Mouse (Mus musculus): ENCODE data around the gene Tmprss6. TPM values are rescaled to one million over a fixed set of nuclear protein-coding genes. Genes with fewer than 3 reads are reported as not detected.

Tmprss6 gene
- polyA plus RNA-seq, 1 experiment from 2014 or later = 0.45 TPM

DNA sequence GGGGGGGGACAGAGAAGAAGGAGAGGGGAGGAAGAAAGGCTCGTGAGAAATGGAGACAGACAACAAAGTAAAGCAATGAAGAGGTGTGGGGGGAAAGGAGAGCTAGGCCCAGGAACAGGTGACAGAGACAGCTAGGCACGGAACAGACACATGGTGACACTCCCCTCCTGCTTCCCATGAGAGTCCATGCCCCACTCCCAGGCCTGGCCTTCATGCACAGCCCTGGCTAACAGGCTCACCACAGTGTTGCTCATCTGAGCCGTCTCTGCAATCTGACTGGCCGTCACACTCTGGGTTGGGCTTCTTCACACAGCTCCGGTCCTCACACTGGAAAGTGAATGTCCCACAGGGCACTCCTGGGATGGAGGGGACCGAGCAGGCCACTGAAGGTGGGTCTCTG, 24.6 kb downstream of the Tmprss6 start:
- Histone ChIP-seq H3K4me3 (no peak overlapping the region), H3K36me3 (no peaks in the 10 kb centered on the region), H3K9ac (no peak overlapping the region; the same call in 1 of the 2 replicates), H3K27ac (replicated peaks) (no peak overlapping the region), H3K9me3 (no peaks in the 10 kb centered on the region), H3K4me1 (peaks cover 54% of the 10 kb centered on the region), H3K4me2 (no peak overlapping the region), H3K27me3 (replicated peaks) (peaks cover 14% of the 10 kb centered on the region; the same call in 1 of the 2 replicates)
- 42% methylated on average over 6 of the region's 6 CpGs for WGBS
- ATAC-seq (ENCODE audit: extremely low read depth, insufficient number of reproducible peaks, low FRiP score, low TSS enrichment) = no peak

GRCm38 (mm10) chr15:78442231-78442630, 26.2 kb downstream of the Tmprss6 start:
- Histone ChIP-seq H3K4me2 (no peak overlapping the region), H3K4me3 (no peak overlapping the region), H3K36me3 (no peaks in the 10 kb centered on the region), H3K27ac (replicated peaks) (no peak overlapping the region), H3K4me1 (peaks cover 61% of the 10 kb centered on the region), H3K27me3 (replicated peaks) (peaks cover 16% of the 10 kb centered on the region; the same call in 1 of the 2 replicates), H3K9me3 (no peaks in the 10 kb centered on the region), H3K9ac (no peak overlapping the region)
- 81% methylated on average over 19 of the region's 19 CpGs for WGBS
- ATAC-seq (ENCODE audit: extremely low read depth, insufficient number of reproducible peaks, low FRiP score, low TSS enrichment) = no peak

DNA sequence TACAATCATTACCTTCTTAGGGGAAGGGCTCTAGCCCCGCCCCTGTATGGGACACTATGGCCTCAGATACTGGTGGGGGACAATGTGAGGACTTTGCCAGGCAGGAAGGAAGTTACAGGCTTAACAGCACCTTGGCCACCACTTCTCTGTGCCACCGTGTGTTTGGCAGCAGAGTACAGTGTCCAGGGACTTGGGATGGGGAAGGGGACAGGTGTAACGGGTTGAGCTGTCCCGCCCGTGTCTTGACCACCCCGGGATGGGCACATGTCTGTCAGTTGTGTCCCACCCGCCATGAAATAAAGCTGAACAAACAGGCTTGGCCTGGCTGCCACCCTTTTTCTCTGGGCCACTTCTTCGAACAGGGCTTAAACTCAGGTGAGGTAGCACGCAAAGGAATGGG, 29.5 kb downstream of the Tmprss6 start:
- Histone ChIP-seq H3K36me3 (peaks cover 9% of the 10 kb centered on the region), H3K9me3 (no peaks in the 10 kb centered on the region), H3K9ac (no peak overlapping the region), H3K4me1 (peaks cover 73% of the 10 kb centered on the region), H3K27ac (replicated peaks) (no peak overlapping the region), H3K27me3 (replicated peaks) (peaks cover 31% of the 10 kb centered on the region), H3K4me2 (no peak overlapping the region), H3K4me3 (no peak overlapping the region)
- 55% methylated on average over 9 of the region's 9 CpGs for WGBS
- ATAC-seq (ENCODE audit: extremely low read depth, insufficient number of reproducible peaks, low FRiP score, low TSS enrichment) = no peak

DNA sequence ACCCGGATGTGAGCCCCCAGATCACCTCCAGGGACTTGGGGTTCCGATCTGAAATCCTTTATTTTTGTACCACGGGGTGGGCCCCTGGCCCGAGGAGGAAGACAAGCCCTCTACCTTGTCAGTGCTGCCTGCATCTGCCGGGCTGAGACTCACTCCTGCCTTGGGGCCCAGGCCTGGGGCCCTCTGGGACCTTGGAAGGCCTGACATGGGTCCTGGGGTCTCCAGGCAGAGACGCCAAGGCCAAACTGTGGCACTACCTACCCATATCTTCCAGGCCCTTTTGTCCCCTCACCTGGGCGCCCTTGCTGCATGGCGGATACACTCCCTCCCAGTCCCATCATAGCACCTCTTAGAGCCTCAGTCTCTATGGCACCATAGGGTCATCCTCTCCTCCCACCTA, 29.9 kb downstream of the Tmprss6 start:
- H3K4me1 ChIP-seq = peaks cover 68% of the 10 kb centered on the region

GRCm38 (mm10) chr15:78438018-78438394, 30.4 kb downstream of the Tmprss6 start:
- peaks cover 19% of the 10 kb centered on the region for H3K36me3 ChIP-seq
- H3K9me3 ChIP-seq = no peaks in the 10 kb centered on the region
- ATAC-seq (ENCODE audit: extremely low read depth, insufficient number of reproducible peaks, low FRiP score, low TSS enrichment) = no peak
- H3K9ac ChIP-seq = peak overlapping the region; percentile 76
- no peak overlapping the region for H3K4me3 ChIP-seq
- WGBS = 51% methylated on average over 4 of the region's 4 CpGs
- peaks cover 23% of the 10 kb centered on the region for H3K27me3 ChIP-seq (replicated peaks)
- peaks cover 65% of the 10 kb centered on the region for H3K4me1 ChIP-seq
- peak overlapping the region; percentile 84 for H3K27ac ChIP-seq (replicated peaks)
- H3K4me2 ChIP-seq = peak overlapping the region; percentile 77; the same call in 1 of the 2 replicates

More for the DNA sequence above, 29.9 kb downstream of the Tmprss6 start:
- H3K4me2 ChIP-seq = no peak overlapping the region
- WGBS = 52% methylated on average over 8 of the region's 8 CpGs
- no peak overlapping the region for H3K27ac ChIP-seq (replicated peaks)
- no peak overlapping the region for H3K4me3 ChIP-seq
- peaks cover 28% of the 10 kb centered on the region for H3K27me3 ChIP-seq (replicated peaks)
- ATAC-seq (ENCODE audit: extremely low read depth, insufficient number of reproducible peaks, low FRiP score, low TSS enrichment) = no peak
- H3K36me3 ChIP-seq = peaks cover 14% of the 10 kb centered on the region
- H3K9me3 ChIP-seq = no peaks in the 10 kb centered on the region
- 0 out of 2 replicates have a peak overlapping the region, but pooled peaks have one; percentile 25 for H3K9ac ChIP-seq

DNA sequence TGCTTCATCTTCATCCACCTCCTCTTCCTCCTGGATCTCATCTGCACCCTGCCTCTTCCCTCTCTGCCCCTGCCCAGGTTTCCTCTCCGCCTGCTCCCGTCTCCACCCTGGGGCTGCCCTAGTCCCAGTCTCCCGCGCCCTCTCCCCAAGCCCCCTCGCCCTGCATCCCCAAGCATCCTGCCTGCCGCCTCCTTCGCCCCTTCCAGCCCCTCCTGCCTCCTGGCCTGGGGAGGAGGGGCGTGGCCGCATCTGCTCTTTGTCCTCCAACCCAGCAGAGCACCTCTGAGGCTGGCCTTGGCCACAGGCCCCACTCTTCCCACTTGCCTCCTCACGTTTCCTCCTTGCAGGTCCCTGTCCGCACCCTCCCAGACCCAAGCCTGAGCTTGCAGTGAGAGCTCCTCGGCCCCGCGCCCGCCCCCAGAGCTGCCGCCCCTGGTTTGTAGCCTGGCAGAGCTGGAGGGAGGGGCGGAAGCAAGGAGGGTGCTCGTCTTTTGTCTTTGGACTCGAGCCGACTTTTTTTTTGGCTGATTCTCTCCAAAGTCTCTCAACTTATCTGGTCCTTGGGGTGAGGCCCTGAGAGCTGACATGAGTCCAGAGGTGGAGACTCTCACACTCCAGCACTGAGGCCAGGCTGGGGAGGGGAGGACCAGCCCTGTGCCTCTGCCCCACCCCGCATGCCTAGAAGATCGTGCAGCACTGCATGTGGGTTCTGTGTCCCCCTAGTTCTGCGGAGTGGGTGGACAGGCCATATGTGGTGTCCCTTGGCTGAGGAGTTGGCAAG, 31.0 kb downstream of the Tmprss6 start:
- H3K4me1 ChIP-seq = peaks cover 65% of the 10 kb centered on the region
- H3K36me3 ChIP-seq = peaks cover 23% of the 10 kb centered on the region
- WGBS = 13% methylated on average over 23 of the region's 23 CpGs
- H3K4me2 ChIP-seq = peak overlapping the region; percentile 77
- peak overlapping the region; percentile 84 for H3K27ac ChIP-seq (replicated peaks)
- peak; percentile 7; the same call in 1 of the 2 replicates for ATAC-seq (ENCODE audit: extremely low read depth, insufficient number of reproducible peaks, low FRiP score, low TSS enrichment)
- peak overlapping the region; percentile 44 for H3K4me3 ChIP-seq
- peak overlapping the region; percentile 76 for H3K9ac ChIP-seq
- no peaks in the 10 kb centered on the region for H3K9me3 ChIP-seq
- H3K27me3 ChIP-seq (replicated peaks) = peaks cover 22% of the 10 kb centered on the region

GRCm38 (mm10) chr15:78436380-78437192, 31.8 kb downstream of the Tmprss6 start:
- Histone ChIP-seq H3K9ac (peak overlapping the region; percentile 76), H3K4me2 (peak overlapping the region; percentile 77), H3K4me1 (peaks cover 61% of the 10 kb centered on the region), H3K27me3 (replicated peaks) (peaks cover 18% of the 10 kb centered on the region), H3K4me3 (peak overlapping the region; percentile 44), H3K36me3 (peaks cover 28% of the 10 kb centered on the region), H3K9me3 (no peaks in the 10 kb centered on the region), H3K27ac (replicated peaks) (peak overlapping the region; percentile 84)
- 13% methylated on average over 31 of the region's 32 CpGs for WGBS
- ATAC-seq (ENCODE audit: extremely low read depth, insufficient number of reproducible peaks, low FRiP score, low TSS enrichment) = peak; percentile 34; the same call in 1 of the 2 replicates

DNA sequence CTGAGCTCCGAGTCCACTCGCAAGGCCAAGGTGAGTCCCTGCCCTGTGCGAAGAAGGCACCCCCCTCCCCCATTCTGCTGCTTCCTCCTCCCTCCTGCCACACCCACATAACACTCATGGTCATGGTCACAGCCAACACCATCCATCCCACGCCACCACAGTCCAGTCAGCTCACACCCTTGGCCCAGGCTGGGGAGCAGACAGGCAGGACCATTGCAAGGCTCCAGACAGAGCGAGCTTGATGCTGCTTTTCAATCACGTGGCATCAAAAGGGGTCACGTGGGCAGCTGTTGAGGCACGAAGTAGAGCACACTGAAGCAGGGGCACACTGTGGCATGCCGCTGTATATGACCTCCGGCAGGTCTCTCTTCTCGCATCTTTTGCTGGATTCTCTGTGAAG, 32.8 kb downstream of the Tmprss6 start:
- Histone ChIP-seq H3K36me3 (peaks cover 37% of the 10 kb centered on the region), H3K4me1 (peaks cover 53% of the 10 kb centered on the region), H3K27ac (replicated peaks) (no peak overlapping the region), H3K9ac (peak overlapping the region; percentile 74; the same call in 1 of the 2 replicates), H3K9me3 (no peaks in the 10 kb centered on the region), H3K27me3 (replicated peaks) (peaks cover 18% of the 10 kb centered on the region), H3K4me2 (no peak overlapping the region), H3K4me3 (no peak overlapping the region)
- ATAC-seq (ENCODE audit: extremely low read depth, insufficient number of reproducible peaks, low FRiP score, low TSS enrichment) = no peak
- WGBS = 82% methylated on average over 11 of the region's 11 CpGs

GRCm38 (mm10) chr15:78434896-78435520, 33.4 kb downstream of the Tmprss6 start:
- Histone ChIP-seq H3K4me3 (no peak overlapping the region), H3K4me1 (peaks cover 53% of the 10 kb centered on the region), H3K9ac (no peak overlapping the region), H3K36me3 (peaks cover 37% of the 10 kb centered on the region), H3K27me3 (replicated peaks) (peaks cover 18% of the 10 kb centered on the region), H3K27ac (replicated peaks) (no peak overlapping the region), H3K4me2 (no peak overlapping the region), H3K9me3 (no peaks in the 10 kb centered on the region)
- no peak for ATAC-seq (ENCODE audit: extremely low read depth, insufficient number of reproducible peaks, low FRiP score, low TSS enrichment)
- 42% methylated on average over 6 of the region's 6 CpGs for whole genome bisulfite sequencing

GRCm38 (mm10) chr15:78431541-78432121, 36.8 kb downstream of the Tmprss6 start:
- 74% methylated on average over 7 of the region's 7 CpGs for WGBS

DNA sequence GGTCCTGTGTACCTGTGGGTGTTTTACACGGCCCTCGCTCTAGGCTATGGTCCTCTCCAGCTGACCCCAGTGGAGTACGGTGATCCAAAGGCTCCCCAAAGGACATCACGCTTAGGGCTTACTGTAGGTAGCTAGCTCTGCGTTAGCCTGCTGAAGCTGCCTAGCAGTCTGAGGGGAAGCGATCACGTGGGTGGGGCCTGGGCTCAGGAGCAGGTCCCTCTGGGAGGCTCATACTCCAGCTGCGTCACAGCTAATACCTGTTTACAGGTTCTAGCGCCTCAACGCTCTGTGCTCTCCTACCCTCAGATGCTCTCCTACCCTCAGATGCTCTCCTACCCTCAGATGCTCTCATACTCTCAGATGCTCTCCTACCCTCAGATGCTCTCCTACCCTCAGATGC, 37.6 kb downstream of the Tmprss6 start:
- ATAC-seq (ENCODE audit: extremely low read depth, insufficient number of reproducible peaks, low FRiP score, low TSS enrichment) = no peak
- Histone ChIP-seq H3K27ac (replicated peaks) (no peak overlapping the region), H3K4me1 (peaks cover 23% of the 10 kb centered on the region), H3K4me2 (no peak overlapping the region), H3K9me3 (no peaks in the 10 kb centered on the region), H3K9ac (no peak overlapping the region), H3K27me3 (replicated peaks) (peaks cover 6% of the 10 kb centered on the region), H3K36me3 (peaks cover 36% of the 10 kb centered on the region), H3K4me3 (no peak overlapping the region)
- WGBS = 83% methylated on average over 10 of the region's 10 CpGs

More at GRCm38 (mm10) chr15:78431541-78432121, 36.8 kb downstream of the Tmprss6 start:
- H3K27me3 ChIP-seq (replicated peaks) = peaks cover 13% of the 10 kb centered on the region
- peaks cover 37% of the 10 kb centered on the region for H3K36me3 ChIP-seq
- H3K4me1 ChIP-seq = peaks cover 31% of the 10 kb centered on the region
- H3K9ac ChIP-seq = no peak overlapping the region
- no peak overlapping the region for H3K4me3 ChIP-seq
- no peak for ATAC-seq (ENCODE audit: extremely low read depth, insufficient number of reproducible peaks, low FRiP score, low TSS enrichment)
- no peak overlapping the region for H3K4me2 ChIP-seq
- no peaks in the 10 kb centered on the region for H3K9me3 ChIP-seq
- H3K27ac ChIP-seq (replicated peaks) = no peak overlapping the region
